Mouse (Mus musculus) yolk sac, embryonic 10.5 days (tissue): ENCODE measurements at regions not wholly inside any gene's neighbourhood (a gene's known extent, or its start where the extent isn't known, plus 50 kb on each side); places are given as distances from the start of the nearest gene placed in this dataset.

Experiments used
- DNase-seq: peaks from one replicate; pipeline ENCODE4 v3.0.0-alpha.2; 2017; ENCODE audit warnings: low spot score

- DNase-seq, result no peak
These were observed 653.7 kb upstream of the Cdh11 start for GRCm38 (mm10) chr8:103438995-103439717.

- no peak for DNase-seq
These were observed 655.7 kb upstream of the Cdh11 start for GRCm38 (mm10) chr8:103441163-103441562.

GRCm38 (mm10) chr8:103442420-103443125, 657.1 kb upstream of the Cdh11 start:
- DNase-seq, result no peak

- DNase-seq, result no peak
These were observed 656.8 kb upstream of the Cdh5 start for GRCm38 (mm10) chr8:103444577-103444976.

GRCm38 (mm10) chr8:103445378-103445777, 656.0 kb upstream of the Cdh5 start:
- DNase-seq, result no peak

GRCm38 (mm10) chr8:103447916-103448315, 653.5 kb upstream of the Cdh5 start:
- DNase-seq, result no peak

GRCm38 (mm10) chr8:103451381-103452018, 649.9 kb upstream of the Cdh5 start:
- no peak for DNase-seq

- DNase-seq, result no peak
These were observed 644.2 kb upstream of the Cdh5 start for GRCm38 (mm10) chr8:103457176-103457575.

GRCm38 (mm10) chr8:103463557-103463956, 637.9 kb upstream of the Cdh5 start:
- no peak for DNase-seq

GRCm38 (mm10) chr8:103464777-103465353, 636.6 kb upstream of the Cdh5 start:
- no peak for DNase-seq

- no peak for DNase-seq
These were observed 633.8 kb upstream of the Cdh5 start for GRCm38 (mm10) chr8:103467536-103468160.

- DNase-seq, result no peak
These were observed 632.4 kb upstream of the Cdh5 start for GRCm38 (mm10) chr8:103469049-103469448.

- no peak for DNase-seq
These were observed 631.1 kb upstream of the Cdh5 start for GRCm38 (mm10) chr8:103470316-103470715.

GRCm38 (mm10) chr8:103475816-103476797, 625.3 kb upstream of the Cdh5 start:
- DNase-seq, result no peak

GRCm38 (mm10) chr8:103482033-103482720, 619.2 kb upstream of the Cdh5 start:
- DNase-seq, result peak; percentile 26

- no peak for DNase-seq
These were observed 616.0 kb upstream of the Cdh5 start for GRCm38 (mm10) chr8:103485441-103485840.

- DNase-seq, result peak; percentile 20
These were observed 612.0 kb upstream of the Cdh5 start for GRCm38 (mm10) chr8:103489411-103489810.

- DNase-seq, result peak; percentile 31
These were observed 608.4 kb upstream of the Cdh5 start for GRCm38 (mm10) chr8:103492914-103493517.

- no peak for DNase-seq
These were observed 607.4 kb upstream of the Cdh5 start for GRCm38 (mm10) chr8:103493932-103494493.

GRCm38 (mm10) chr8:103494670-103495069, 606.8 kb upstream of the Cdh5 start:
- no peak for DNase-seq
